Mouse (Mus musculus): ENCODE measurements around the gene Baiap2l2.

The Baiap2l2 gene

GRCm38 (mm10) chr15:79210357-79210756 lies 75.0 kb downstream of the Baiap2l2 start:
- DNase-seq, result no peak

GRCm38 (mm10) chr15:79208758-79209439 lies 76.4 kb downstream of the Baiap2l2 start:
- DNase-seq, result no peak

GRCm38 (mm10) chr15:79208211-79208610 lies 77.1 kb downstream of the Baiap2l2 start:
- no peak for DNase-seq

Measured in right cerebral cortex, postnatal 14 days (tissue).